Mouse (Mus musculus) heart, postnatal 0 days (tissue): ENCODE measurements at regions not wholly inside any gene's neighbourhood (a gene's known extent, or its start where the extent isn't known, plus 50 kb on each side); places are given as distances from the start of the nearest gene placed in this dataset.

Experiments
- CTCF ChIP-seq: IDR thresholded peaks from 2 replicates; pipeline ENCODE4 v1.5.1; 2016; ENCODE audit warnings: antibody characterized with exemption, control low read depth, low read depth
- EP300 ChIP-seq: IDR thresholded peaks from 2 replicates; pipeline ENCODE4 v1.6.1; 2016; ENCODE audit warnings: antibody characterized with exemption, low read depth

GRCm38 (mm10) chr6:117323301-117323700 is 155.0 kb downstream of the Cxcl12 start:
- TF ChIP-seq EP300, result no peak
- no peak for TF ChIP-seq CTCF
